Mouse (Mus musculus) liver, embryonic 16.5 days (tissue): ENCODE measurements around the gene Agrn. TPM values are rescaled to one million over a fixed set of nuclear protein-coding genes. Genes with fewer than 3 reads are reported as not detected.
A peak's percentile ranks its signal among the peaks of the same experiment; 100 is the strongest.

Experiments
- ATAC-seq: fragments of 200-750 bp; cut with Nextera tagmentation; 2 replicates; pipeline ENCODE4 v1.8.0; 2017; ENCODE audit warnings: low read depth, mild to moderate bottlenecking, moderate number of reproducible peaks, moderate library complexity
- H3K27ac ChIP-seq: fragments of 300-500 bp; sonication (generic); 2 replicates; pipeline ENCODE4 v1.5.1; 2014; ENCODE audit warnings: mild to moderate bottlenecking, low read length
- H3K27me3 ChIP-seq: fragments of 300-500 bp; sonication (generic); 2 replicates; pipeline ENCODE4 v1.6.1; 2014; ENCODE audit warnings: low read depth, low read length, mixed read lengths; ENCODE audit not compliant: control insufficient read depth, insufficient read depth
- H3K36me3 ChIP-seq: fragments of 300-500 bp; sonication (generic); 2 replicates; pipeline ENCODE4 v1.6.1; 2014; ENCODE audit warnings: mild to moderate bottlenecking; ENCODE audit not compliant: control insufficient read depth, insufficient read depth
- H3K4me1 ChIP-seq: fragments of 300-500 bp; sonication (generic); 2 replicates; pipeline ENCODE4 v1.6.1; 2014; ENCODE audit warnings: low read depth, low read length, mixed read lengths; ENCODE audit not compliant: control insufficient read depth
- H3K4me2 ChIP-seq: fragments of 300-500 bp; sonication (generic); 2 replicates; pipeline ENCODE4 v1.6.1; 2014; ENCODE audit warnings: low read depth, low read length, mixed read lengths
- H3K4me3 ChIP-seq: fragments of 300-500 bp; sonication (generic); 2 replicates; pipeline ENCODE4 v1.5.1; 2014; ENCODE audit warnings: low read depth, mild to moderate bottlenecking, low read length
- H3K9ac ChIP-seq: fragments of 300-500 bp; sonication (generic); 2 replicates; pipeline ENCODE4 v1.6.1; 2014; ENCODE audit warnings: low read depth, low read length
- H3K9me3 ChIP-seq: fragments of 300-500 bp; sonication (generic); replicated peaks from 2 replicates; pipeline ENCODE4 v1.6.1; 2016; ENCODE audit warnings: low read length; ENCODE audit not compliant: control insufficient read depth
- WGBS: fragments of 180-500 bp; shearing (Covaris S2); extraction: QIAGEN DNeasy Blood & Tissue Kit; methylation state at CpG from one replicate; pipeline ENCODE4 v1.1.7; 2014; ENCODE audit not compliant: insufficient replicate concordance; 5-methylcytosine and 5-hydroxymethylcytosine counted together
- polyA plus RNA-seq: library from polyadenylated mRNA; unstranded; fragments of >200 nt; fragmentation: Nextera tagmentation; extraction: Ambion mirVana; gene quantifications from 2 replicates; pipeline ENCODE4 v1.2.1, GENCODE M21; 2015

Gene Agrn
- polyA plus RNA-seq, 1 experiment from 2014 or later = 7.7 TPM

- Histone ChIP-seq H3K36me3 (no peaks in the 10 kb centered on the region), H3K4me1 (peaks cover 45% of the 10 kb centered on the region), H3K9ac (no peak overlapping the region), H3K9me3 (no peaks in the 10 kb centered on the region), H3K27ac (no peak overlapping the region), H3K4me3 (no peak overlapping the region), H3K4me2 (no peak overlapping the region), H3K27me3 (peaks cover 27% of the 10 kb centered on the region)
- 62% methylated on average over 6 of the region's 6 CpGs for WGBS
- no peak for ATAC-seq
Observed at GRCm38 (mm10) chr4:156194346-156194745, 2.9 kb downstream of the Agrn start.

GRCm38 (mm10) chr4:156193906-156194305 lies 3.4 kb downstream of the Agrn start:
- H3K4me2 ChIP-seq = no peak overlapping the region
- no peak overlapping the region for H3K27ac ChIP-seq

GRCm38 (mm10) chr4:156193200-156193590 lies 4.1 kb downstream of the Agrn start:
- Histone ChIP-seq H3K9me3 (no peaks in the 10 kb centered on the region), H3K36me3 (no peaks in the 10 kb centered on the region), H3K4me2 (no peak overlapping the region), H3K9ac (no peak overlapping the region), H3K4me3 (no peak overlapping the region), H3K27me3 (peaks cover 27% of the 10 kb centered on the region), H3K27ac (no peak overlapping the region), H3K4me1 (peaks cover 52% of the 10 kb centered on the region)
- ATAC-seq = no peak
- WGBS = 40% methylated on average over 2 of the region's 2 CpGs

More at GRCm38 (mm10) chr4:156193906-156194305, 3.4 kb downstream of the Agrn start:
- no peak for ATAC-seq
- peaks cover 50% of the 10 kb centered on the region for H3K4me1 ChIP-seq
- no peaks in the 10 kb centered on the region for H3K36me3 ChIP-seq
- H3K27me3 ChIP-seq = peaks cover 27% of the 10 kb centered on the region
- H3K9ac ChIP-seq = no peak overlapping the region
- WGBS = 68% methylated on average over 5 of the region's 5 CpGs
- no peak overlapping the region for H3K4me3 ChIP-seq
- H3K9me3 ChIP-seq = no peaks in the 10 kb centered on the region

DNA sequence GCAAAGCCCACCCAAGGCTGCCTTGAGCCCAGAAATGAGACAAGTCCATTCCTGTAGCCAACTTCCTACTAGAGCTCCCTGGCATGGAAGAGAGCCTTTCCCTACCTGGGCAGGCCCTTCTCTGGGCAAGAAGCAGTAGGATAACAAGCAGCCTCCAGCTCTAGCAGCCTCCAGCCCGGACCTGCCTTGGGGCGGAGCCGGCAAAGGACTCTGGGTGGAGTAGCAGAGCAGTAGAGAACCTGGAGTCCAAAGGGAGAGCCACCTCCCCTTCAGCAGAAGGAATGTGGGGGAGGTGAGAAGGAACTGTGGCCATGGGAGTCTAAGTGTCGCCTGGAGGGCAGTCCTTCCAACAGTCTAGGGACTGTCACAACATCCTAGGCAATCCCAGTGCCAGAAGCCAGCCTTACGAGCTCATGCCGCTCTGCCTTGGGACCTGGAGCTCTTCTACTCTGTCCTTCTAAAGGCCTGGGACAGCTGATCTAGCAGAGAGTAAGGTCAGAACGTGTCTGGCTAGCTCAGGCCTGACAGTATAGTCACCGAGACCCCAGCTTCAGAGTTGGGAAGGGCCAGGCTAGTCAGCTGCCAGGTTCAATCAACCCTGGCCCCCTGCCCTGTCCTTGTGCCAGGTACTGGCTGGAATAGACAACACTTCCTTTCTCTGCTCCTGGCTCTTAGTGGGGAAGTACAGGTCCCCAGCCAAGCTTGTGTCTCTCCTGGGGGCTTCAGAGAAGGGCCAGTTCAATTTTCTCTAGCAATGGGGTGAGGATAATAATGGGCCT lies 4.7 kb downstream of the Agrn start:
- Histone ChIP-seq H3K4me2 (no peak overlapping the region), H3K27me3 (peaks cover 27% of the 10 kb centered on the region), H3K9ac (no peak overlapping the region), H3K4me3 (no peak overlapping the region), H3K9me3 (no peaks in the 10 kb centered on the region), H3K4me1 (peaks cover 49% of the 10 kb centered on the region), H3K27ac (no peak overlapping the region), H3K36me3 (no peaks in the 10 kb centered on the region)
- ATAC-seq = no peak
- WGBS = 44% methylated on average over 8 of the region's 8 CpGs

DNA sequence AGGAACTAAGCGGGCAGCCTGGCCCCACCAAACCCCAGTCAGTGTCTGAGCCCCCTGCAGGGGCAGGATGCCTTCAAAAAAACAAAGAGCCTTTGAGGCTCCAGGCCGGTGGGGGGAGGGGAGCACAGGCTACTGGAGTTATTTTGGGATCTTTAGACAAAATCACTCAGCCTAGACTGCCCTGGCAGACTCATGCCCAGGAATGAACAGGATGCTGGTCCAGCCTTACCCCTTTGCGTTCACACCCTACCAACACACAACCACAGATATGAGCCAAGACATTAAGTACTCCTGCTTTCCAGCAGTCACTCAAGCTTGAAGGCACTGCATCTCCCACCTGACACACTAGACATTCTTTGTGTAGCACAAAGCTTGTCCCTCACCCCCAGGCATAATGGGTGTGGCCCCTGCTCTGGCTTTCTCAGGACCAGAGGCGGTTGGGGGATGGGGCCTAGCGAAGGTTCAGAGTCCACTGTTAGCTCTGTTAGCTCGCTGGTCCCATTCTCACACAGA lies 8.4 kb downstream of the Agrn start:
- Histone ChIP-seq H3K9ac (no peak overlapping the region), H3K4me2 (no peak overlapping the region), H3K9me3 (no peaks in the 10 kb centered on the region), H3K36me3 (no peaks in the 10 kb centered on the region), H3K27ac (no peak overlapping the region), H3K4me3 (no peak overlapping the region), H3K4me1 (peaks cover 53% of the 10 kb centered on the region), H3K27me3 (no peaks in the 10 kb centered on the region; the same call in 1 of the 2 replicates)
- ATAC-seq = peak; percentile 20; the same call in 1 of the 2 replicates
- WGBS = 48% methylated on average over 6 of the region's 6 CpGs

DNA sequence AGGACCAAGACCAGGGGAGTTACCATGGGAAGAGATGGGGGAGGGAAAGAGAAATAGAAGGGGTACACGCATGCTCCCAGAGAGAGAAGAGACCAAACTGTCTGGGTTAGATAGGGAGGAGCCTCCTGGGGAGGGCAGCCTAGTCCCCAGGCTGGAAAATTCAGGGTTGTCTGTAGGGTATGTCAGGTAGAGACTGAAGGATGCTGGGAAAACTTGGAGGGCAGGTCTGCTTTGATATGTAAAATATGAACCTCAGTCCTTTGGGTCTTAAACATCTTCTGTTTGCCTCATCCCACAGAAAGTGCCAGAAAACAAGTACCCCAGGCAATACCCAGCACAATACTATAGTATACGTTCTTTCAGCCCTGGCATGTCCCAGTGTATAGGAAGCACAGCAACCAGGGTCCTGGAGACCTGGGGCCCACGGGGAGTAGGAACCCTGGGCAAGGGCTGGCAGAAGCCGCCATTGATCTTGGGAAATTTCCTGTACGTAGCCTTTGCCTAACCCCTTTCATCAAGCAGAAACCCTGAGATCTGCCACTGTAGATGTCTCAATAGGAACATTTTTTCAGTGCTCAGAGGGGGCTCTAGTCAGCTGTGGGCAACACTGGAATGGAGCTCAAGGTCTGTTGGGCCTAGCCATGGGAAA lies 9.0 kb downstream of the Agrn start:
- Histone ChIP-seq H3K4me1 (peaks cover 50% of the 10 kb centered on the region), H3K27ac (no peak overlapping the region)
- WGBS = 57% methylated on average over 5 of the region's 5 CpGs

DNA sequence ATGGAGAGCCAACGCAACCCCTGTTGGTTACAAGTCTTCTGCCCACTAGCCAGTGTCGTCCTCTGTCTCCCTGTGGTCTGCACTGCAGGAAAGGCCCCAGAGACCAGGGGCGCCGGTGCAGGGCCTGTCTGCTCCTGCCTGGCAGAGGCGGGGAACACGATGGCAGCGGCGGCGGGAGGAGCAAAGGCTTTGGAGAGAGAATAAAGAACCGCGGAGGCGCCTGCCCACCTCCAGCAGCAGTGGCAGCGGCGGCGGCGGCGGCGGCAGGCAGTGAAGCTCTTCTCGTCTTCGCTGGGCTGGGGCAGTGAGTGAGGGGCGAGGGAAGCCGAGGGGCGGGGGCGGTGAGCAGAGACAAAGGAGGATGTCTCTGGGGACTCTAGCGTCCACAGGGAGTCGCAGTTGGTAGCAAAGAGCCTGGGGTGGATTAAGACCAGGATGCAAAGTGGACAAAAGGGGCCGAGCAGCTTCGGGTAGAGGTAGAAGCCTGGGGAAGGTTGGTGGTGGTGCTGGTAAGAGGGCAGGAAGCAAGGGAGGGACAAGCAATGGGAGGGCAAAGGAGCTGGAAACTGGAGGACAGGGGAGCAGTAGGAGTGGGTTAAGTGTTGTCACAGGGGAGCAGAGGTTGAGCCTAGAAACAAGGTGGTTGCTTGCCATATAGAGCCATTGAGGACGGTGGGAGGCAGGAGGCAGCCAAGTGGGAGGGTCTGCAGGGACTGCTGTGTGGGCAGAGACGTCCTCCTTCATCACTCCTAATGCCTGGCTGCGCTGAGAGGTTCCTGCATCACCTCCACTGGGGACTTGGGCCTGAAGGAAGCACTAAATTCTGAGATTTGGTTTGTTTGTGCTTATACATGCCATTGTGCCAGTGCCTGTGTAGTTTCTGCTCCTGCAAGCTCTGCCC lies 11.1 kb downstream of the Agrn start:
- no peaks in the 10 kb centered on the region for H3K27me3 ChIP-seq
- WGBS = 14% methylated on average over 31 of the region's 31 CpGs
- H3K27ac ChIP-seq = no peak overlapping the region; the same call in 1 of the 2 replicates
- peaks cover 37% of the 10 kb centered on the region for H3K4me1 ChIP-seq
- H3K4me2 ChIP-seq = peak overlapping the region; percentile 51
- no peaks in the 10 kb centered on the region for H3K9me3 ChIP-seq
- H3K4me3 ChIP-seq = peak overlapping the region; percentile 35
- no peaks in the 10 kb centered on the region for H3K36me3 ChIP-seq
- no peak for ATAC-seq
- peak overlapping the region; percentile 45 for H3K9ac ChIP-seq

More for the DNA sequence above, 9.0 kb downstream of the Agrn start:
- H3K36me3 ChIP-seq = no peaks in the 10 kb centered on the region
- ATAC-seq = no peak
- no peak overlapping the region for H3K9ac ChIP-seq
- no peaks in the 10 kb centered on the region for H3K27me3 ChIP-seq
- no peak overlapping the region for H3K4me3 ChIP-seq
- H3K4me2 ChIP-seq = no peak overlapping the region
- no peaks in the 10 kb centered on the region for H3K9me3 ChIP-seq

DNA sequence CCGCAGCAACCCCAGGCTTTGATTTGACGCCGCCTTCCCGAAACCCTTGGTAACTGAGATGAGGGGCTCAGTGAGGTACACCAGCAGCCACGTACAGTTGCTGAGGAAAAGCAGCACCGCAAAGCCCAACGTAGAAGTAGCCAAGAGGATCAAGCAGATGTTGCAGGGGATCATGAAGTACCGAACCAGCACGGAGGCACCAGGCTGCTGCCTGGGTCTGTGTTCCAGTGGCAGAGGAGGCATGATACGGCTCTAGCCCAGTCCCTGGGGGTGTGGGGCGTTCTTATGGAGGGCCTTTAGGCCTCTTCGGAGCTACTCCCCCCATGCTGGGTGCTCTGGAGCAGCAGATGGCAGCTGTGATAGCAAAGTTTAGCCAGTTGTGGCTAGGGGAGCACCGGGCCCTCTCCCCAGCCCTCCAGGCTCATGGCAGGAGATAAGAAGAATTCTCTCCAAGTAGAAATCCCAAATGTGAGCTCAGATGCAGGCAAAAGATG lies 11.8 kb downstream of the Agrn start:
- peak; percentile 64 for ATAC-seq
- 51% methylated on average over 13 of the region's 13 CpGs for WGBS
- H3K27me3 ChIP-seq = no peaks in the 10 kb centered on the region
- H3K9me3 ChIP-seq = no peaks in the 10 kb centered on the region
- H3K27ac ChIP-seq = no peak overlapping the region; the same call in 1 of the 2 replicates
- H3K9ac ChIP-seq = no peak overlapping the region
- H3K4me1 ChIP-seq = peaks cover 37% of the 10 kb centered on the region
- H3K4me2 ChIP-seq = peak overlapping the region; percentile 51
- peak overlapping the region; percentile 35 for H3K4me3 ChIP-seq
- no peaks in the 10 kb centered on the region for H3K36me3 ChIP-seq
